Mouse (Mus musculus): ENCODE results near the gene D630003M21Rik. TPM values are rescaled to one million over a fixed set of nuclear protein-coding genes. Genes with fewer than 3 reads are reported as not detected.
A peak's percentile ranks its signal among the peaks of the same experiment; 100 is the strongest.

D630003M21Rik gene
- polyA plus RNA-seq, 1 experiment, result not detected

- no peak overlapping the region for H3K4me3 ChIP-seq (ENCODE audit: insufficient read depth, low read length)
- H3K27ac ChIP-seq (ENCODE audit: insufficient read depth, low read depth, low read length), result no peak overlapping the region
- H3K4me1 ChIP-seq (ENCODE audit: control insufficient read depth, insufficient read depth, low read length), result peaks cover 21% of the 10 kb centered on the region
- TF ChIP-seq CTCF (IDR thresholded peaks at IDR 0.05; ENCODE audit: low read depth, low read length), result no peak
- TF ChIP-seq POLR2A (IDR thresholded peaks at IDR 0.05; ENCODE audit: borderline replicate concordance, low read depth, low read length), result no peak
These were observed 82.1 kb downstream of the D630003M21Rik start for GRCm38 (mm10) chr2:158146971-158147370.

- TF ChIP-seq POLR2A (IDR thresholded peaks at IDR 0.05; ENCODE audit: borderline replicate concordance, low read depth, low read length) (no peak), CTCF (IDR thresholded peaks at IDR 0.05; ENCODE audit: low read depth, low read length) (peak; percentile 84)
- H3K4me3 ChIP-seq (ENCODE audit: insufficient read depth, low read length), result peak within 1 kb of the TSS; percentile 52
- peaks cover 21% of the 10 kb centered on the region for H3K4me1 ChIP-seq (ENCODE audit: control insufficient read depth, insufficient read depth, low read length)
- no peak within 1 kb of the TSS for H3K27ac ChIP-seq (ENCODE audit: insufficient read depth, low read depth, low read length)
These were observed 82.8 kb downstream of the D630003M21Rik start, which contains the start of gene Tgm2 for GRCm38 (mm10) chr2:158146223-158146622. Gene Tgm2 (minus strand): TSS chr2:158146436.

DNA sequence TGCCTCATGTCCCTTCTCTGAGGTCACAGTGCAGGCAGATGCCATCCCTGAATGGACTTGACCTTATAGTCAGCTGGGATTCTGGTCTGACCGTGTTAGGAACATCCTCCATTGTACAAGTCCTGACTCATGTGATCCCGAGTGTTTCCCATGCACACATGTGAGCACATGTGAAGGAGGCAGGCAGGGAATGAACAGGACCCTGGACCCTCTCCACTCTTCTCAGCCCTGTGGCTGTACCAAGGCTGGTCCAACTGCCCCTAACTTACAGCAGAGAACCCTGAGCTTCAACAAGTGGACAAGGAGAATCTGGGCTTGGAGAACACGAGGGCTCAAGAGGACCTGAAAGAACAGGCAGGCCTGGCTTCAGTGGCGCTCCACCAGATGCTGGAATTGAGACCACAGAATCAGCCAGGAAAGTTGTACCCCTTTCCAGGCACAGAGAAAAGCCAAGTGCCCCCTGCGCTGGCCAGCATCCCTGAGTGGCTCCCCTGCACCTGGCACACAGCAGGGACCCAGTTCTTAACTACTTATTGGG lies 83.4 kb downstream of the D630003M21Rik start:
- TF ChIP-seq CTCF (IDR thresholded peaks at IDR 0.05; ENCODE audit: low read depth, low read length) (no peak), POLR2A (IDR thresholded peaks at IDR 0.05; ENCODE audit: borderline replicate concordance, low read depth, low read length) (no peak)
- Histone ChIP-seq H3K27ac (ENCODE audit: insufficient read depth, low read depth, low read length) (no peak overlapping the region), H3K4me1 (ENCODE audit: control insufficient read depth, insufficient read depth, low read length) (peaks cover 21% of the 10 kb centered on the region), H3K4me3 (ENCODE audit: insufficient read depth, low read length) (peak overlapping the region; percentile 52)

DNA sequence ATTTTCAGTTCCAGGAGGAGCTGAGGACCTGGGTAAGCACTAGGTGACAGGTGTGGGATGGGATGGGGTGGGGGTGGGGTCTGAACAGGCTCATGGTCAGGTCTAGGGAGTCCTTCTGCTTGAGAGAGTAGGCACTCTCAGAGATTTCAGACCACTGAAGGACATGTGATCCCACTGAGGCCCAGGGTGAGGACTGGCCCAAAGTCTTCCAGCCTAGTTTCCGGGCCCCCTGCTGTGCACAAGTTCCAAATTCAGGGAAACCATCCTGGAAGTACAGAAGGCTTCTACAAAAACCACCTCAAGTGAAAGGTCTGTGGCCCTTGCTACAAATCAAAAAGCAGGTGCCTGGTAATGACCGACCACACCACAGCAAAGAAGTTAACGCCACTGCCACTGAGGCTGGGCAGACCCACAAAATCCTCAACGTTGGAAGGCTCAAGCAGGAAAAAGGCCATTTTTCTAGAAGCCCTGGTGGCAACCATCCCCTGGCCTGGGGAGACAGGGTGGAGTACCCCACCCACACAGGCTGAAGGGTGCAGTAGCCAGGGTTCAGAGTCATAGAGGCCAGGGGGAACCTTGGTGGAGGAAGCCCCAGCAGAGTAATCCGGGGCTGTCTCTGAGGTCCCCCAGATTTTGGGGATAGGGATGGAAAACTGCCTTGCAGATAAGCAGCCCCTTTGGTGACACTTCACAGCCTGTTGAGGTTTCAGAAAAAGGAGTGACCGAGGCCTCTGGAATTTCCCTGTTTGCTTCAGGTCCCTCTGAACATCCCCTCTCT lies 84.1 kb downstream of the D630003M21Rik start:
- Histone ChIP-seq H3K4me3 (ENCODE audit: insufficient read depth, low read length) (peak overlapping the region; percentile 52; the same call in 1 of the 2 replicates), H3K27ac (ENCODE audit: insufficient read depth, low read depth, low read length) (no peak overlapping the region), H3K4me1 (ENCODE audit: control insufficient read depth, insufficient read depth, low read length) (peaks cover 21% of the 10 kb centered on the region)
- no peak for TF ChIP-seq CTCF (IDR thresholded peaks at IDR 0.05; ENCODE audit: low read depth, low read length)
- TF ChIP-seq POLR2A (IDR thresholded peaks at IDR 0.05; ENCODE audit: borderline replicate concordance, low read depth, low read length), result no peak

GRCm38 (mm10) chr2:158144263-158144662 lies 84.8 kb downstream of the D630003M21Rik start:
- peaks cover 21% of the 10 kb centered on the region for H3K4me1 ChIP-seq (ENCODE audit: control insufficient read depth, insufficient read depth, low read length)
- no peak overlapping the region for H3K4me3 ChIP-seq (ENCODE audit: insufficient read depth, low read length)
- no peak overlapping the region for H3K27ac ChIP-seq (ENCODE audit: insufficient read depth, low read depth, low read length)
- TF ChIP-seq CTCF (IDR thresholded peaks at IDR 0.05; ENCODE audit: low read depth, low read length), result no peak
- TF ChIP-seq POLR2A (IDR thresholded peaks at IDR 0.05; ENCODE audit: borderline replicate concordance, low read depth, low read length), result no peak

DNA sequence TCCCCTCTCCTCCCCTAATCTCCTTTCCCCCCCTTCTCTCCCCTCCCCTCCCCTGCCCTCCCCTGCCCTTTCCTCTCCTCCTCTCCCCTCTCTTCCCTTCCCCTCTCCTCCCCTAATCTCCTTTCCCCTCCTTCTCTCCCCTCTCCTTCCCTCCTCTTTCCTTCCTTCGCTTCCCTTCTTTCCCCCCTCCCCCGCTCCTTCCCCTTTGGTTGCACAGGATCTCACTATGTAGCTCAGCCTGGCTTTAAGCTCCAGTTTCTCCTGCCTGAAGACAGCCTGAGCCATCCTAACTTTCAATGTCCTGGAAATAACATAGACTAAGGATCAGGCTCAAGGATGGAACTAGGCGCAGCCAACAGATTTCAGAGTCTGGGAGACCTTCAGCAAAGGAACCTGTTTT lies 85.2 kb downstream of the D630003M21Rik start:
- Histone ChIP-seq H3K4me3 (ENCODE audit: insufficient read depth, low read length) (no peak overlapping the region), H3K4me1 (ENCODE audit: control insufficient read depth, insufficient read depth, low read length) (peaks cover 21% of the 10 kb centered on the region), H3K27ac (ENCODE audit: insufficient read depth, low read depth, low read length) (no peak overlapping the region)
- no peak for TF ChIP-seq POLR2A (IDR thresholded peaks at IDR 0.05; ENCODE audit: borderline replicate concordance, low read depth, low read length)
- TF ChIP-seq CTCF (IDR thresholded peaks at IDR 0.05; ENCODE audit: low read depth, low read length), result no peak

GRCm38 (mm10) chr2:158142981-158143380 lies 86.0 kb downstream of the D630003M21Rik start:
- peaks cover 21% of the 10 kb centered on the region for H3K4me1 ChIP-seq (ENCODE audit: control insufficient read depth, insufficient read depth, low read length)
- TF ChIP-seq POLR2A (IDR thresholded peaks at IDR 0.05; ENCODE audit: borderline replicate concordance, low read depth, low read length) (no peak), CTCF (IDR thresholded peaks at IDR 0.05; ENCODE audit: low read depth, low read length) (no peak)
- no peak overlapping the region for H3K27ac ChIP-seq (ENCODE audit: insufficient read depth, low read depth, low read length)
- H3K4me3 ChIP-seq (ENCODE audit: insufficient read depth, low read length), result no peak overlapping the region

- peaks cover 24% of the 10 kb centered on the region for H3K4me1 ChIP-seq (ENCODE audit: control insufficient read depth, insufficient read depth, low read length)
- H3K27ac ChIP-seq (ENCODE audit: insufficient read depth, low read depth, low read length), result no peak overlapping the region
- no peak overlapping the region for H3K4me3 ChIP-seq (ENCODE audit: insufficient read depth, low read length)
- TF ChIP-seq CTCF (IDR thresholded peaks at IDR 0.05; ENCODE audit: low read depth, low read length), result no peak
- TF ChIP-seq POLR2A (IDR thresholded peaks at IDR 0.05; ENCODE audit: borderline replicate concordance, low read depth, low read length), result no peak
These were observed 87.2 kb downstream of the D630003M21Rik start for GRCm38 (mm10) chr2:158141690-158142440.

- TF ChIP-seq POLR2A (IDR thresholded peaks at IDR 0.05; ENCODE audit: borderline replicate concordance, low read depth, low read length), result no peak
- no peak for TF ChIP-seq CTCF (IDR thresholded peaks at IDR 0.05; ENCODE audit: low read depth, low read length)
- Histone ChIP-seq H3K4me1 (ENCODE audit: control insufficient read depth, insufficient read depth, low read length) (peaks cover 29% of the 10 kb centered on the region), H3K27ac (ENCODE audit: insufficient read depth, low read depth, low read length) (no peak overlapping the region), H3K4me3 (ENCODE audit: insufficient read depth, low read length) (no peak overlapping the region)
These were observed 87.8 kb downstream of the D630003M21Rik start for GRCm38 (mm10) chr2:158141271-158141670.

All from bone marrow macrophage, adult 2 months (primary cell).